Mouse (Mus musculus): ENCODE measurements around the gene Tmprss6. TPM values are rescaled to one million over a fixed set of nuclear protein-coding genes. Genes with fewer than 3 reads are reported as not detected.

Gene Tmprss6
- polyA plus RNA-seq, 1 experiment: 0.47 TPM

GRCm38 (mm10) chr15:78416937-78417336 lies 51.5 kb downstream of the Tmprss6 start:
- H3K27ac ChIP-seq (ENCODE audit: control insufficient read depth, insufficient read depth, low read depth, low read length, poor library complexity): no peak overlapping the region
- WGBS: 81% methylated on average over 4 of the region's 4 CpGs
- H3K4me1 ChIP-seq (ENCODE audit: control insufficient read depth, insufficient read depth, low read length): peaks cover 4% of the 10 kb centered on the region; the same call in 1 of the 2 replicates
- TF ChIP-seq CTCF (IDR thresholded peaks at IDR 0.05; ENCODE audit: control insufficient read depth, insufficient read depth, low read length) (no peak), POLR2A (IDR thresholded peaks at IDR 0.05; ENCODE audit: borderline replicate concordance, control insufficient read depth, low read depth, low read length) (no peak)
- no peak overlapping the region for H3K4me3 ChIP-seq (replicated peaks; ENCODE audit: control insufficient read depth, low read depth, low read length)

GRCm38 (mm10) chr15:78414157-78414556 lies 54.3 kb downstream of the Tmprss6 start:
- Histone ChIP-seq H3K4me1 (ENCODE audit: control insufficient read depth, insufficient read depth, low read length) (peaks cover 4% of the 10 kb centered on the region; the same call in 1 of the 2 replicates), H3K27ac (ENCODE audit: control insufficient read depth, insufficient read depth, low read depth, low read length, poor library complexity) (0 out of 2 replicates have a peak overlapping the region, but pooled peaks have one; percentile 1), H3K4me3 (replicated peaks; ENCODE audit: control insufficient read depth, low read depth, low read length) (no peak overlapping the region)
- no peak for TF ChIP-seq CTCF (IDR thresholded peaks at IDR 0.05; ENCODE audit: control insufficient read depth, insufficient read depth, low read length)
- no peak for TF ChIP-seq POLR2A (IDR thresholded peaks at IDR 0.05; ENCODE audit: borderline replicate concordance, control insufficient read depth, low read depth, low read length)
- WGBS: 96% methylated on average over 8 of the region's 8 CpGs

- TF ChIP-seq CTCF (IDR thresholded peaks at IDR 0.05; ENCODE audit: control insufficient read depth, insufficient read depth, low read length) (no peak), POLR2A (IDR thresholded peaks at IDR 0.05; ENCODE audit: borderline replicate concordance, control insufficient read depth, low read depth, low read length) (no peak)
- Histone ChIP-seq H3K27ac (ENCODE audit: control insufficient read depth, insufficient read depth, low read depth, low read length, poor library complexity) (peak overlapping the region; percentile 86), H3K4me3 (replicated peaks; ENCODE audit: control insufficient read depth, low read depth, low read length) (no peak overlapping the region), H3K4me1 (ENCODE audit: control insufficient read depth, insufficient read depth, low read length) (peaks cover 4% of the 10 kb centered on the region; the same call in 1 of the 2 replicates)
- WGBS: 50% methylated on average over 1 of the region's 1 CpGs
Measured at GRCm38 (mm10) chr15:78413719-78414117, 54.7 kb downstream of the Tmprss6 start.

GRCm38 (mm10) chr15:78413083-78413718 lies 55.2 kb downstream of the Tmprss6 start:
- H3K4me3 ChIP-seq (replicated peaks; ENCODE audit: control insufficient read depth, low read depth, low read length): no peak overlapping the region
- H3K4me1 ChIP-seq (ENCODE audit: control insufficient read depth, insufficient read depth, low read length): peaks cover 4% of the 10 kb centered on the region; the same call in 1 of the 2 replicates
- 65% methylated on average over 14 of the region's 14 CpGs for WGBS
- peak overlapping the region; percentile 86 for H3K27ac ChIP-seq (ENCODE audit: control insufficient read depth, insufficient read depth, low read depth, low read length, poor library complexity)
- TF ChIP-seq CTCF (IDR thresholded peaks at IDR 0.05; ENCODE audit: control insufficient read depth, insufficient read depth, low read length) (no peak), POLR2A (IDR thresholded peaks at IDR 0.05; ENCODE audit: borderline replicate concordance, control insufficient read depth, low read depth, low read length) (no peak)

GRCm38 (mm10) chr15:78409570-78410052 lies 58.8 kb downstream of the Tmprss6 start:
- H3K27ac ChIP-seq (ENCODE audit: control insufficient read depth, insufficient read depth, low read depth, low read length, poor library complexity): no peak overlapping the region; the same call in 1 of the 2 replicates
- H3K4me3 ChIP-seq (replicated peaks; ENCODE audit: control insufficient read depth, low read depth, low read length): no peak overlapping the region
- no peak for TF ChIP-seq CTCF (IDR thresholded peaks at IDR 0.05; ENCODE audit: control insufficient read depth, insufficient read depth, low read length)
- 0 out of 2 replicates have a peak, but pooled peaks have one; percentile 4 for TF ChIP-seq POLR2A (IDR thresholded peaks at IDR 0.05; ENCODE audit: borderline replicate concordance, control insufficient read depth, low read depth, low read length)
- H3K4me1 ChIP-seq (ENCODE audit: control insufficient read depth, insufficient read depth, low read length): peaks cover 4% of the 10 kb centered on the region; the same call in 1 of the 2 replicates
- 79% methylated on average over 12 of the region's 12 CpGs for WGBS

- H3K4me1 ChIP-seq (ENCODE audit: control insufficient read depth, insufficient read depth, low read length): peaks cover 7% of the 10 kb centered on the region
- peak within 1 kb of the TSS; percentile 92 for H3K27ac ChIP-seq (ENCODE audit: control insufficient read depth, insufficient read depth, low read depth, low read length, poor library complexity)
- TF ChIP-seq CTCF (IDR thresholded peaks at IDR 0.05; ENCODE audit: control insufficient read depth, insufficient read depth, low read length) (no peak), POLR2A (IDR thresholded peaks at IDR 0.05; ENCODE audit: borderline replicate concordance, control insufficient read depth, low read depth, low read length) (peak; percentile 91)
- WGBS: under 1% methylated on average over 40 of the region's 40 CpGs
- peak within 1 kb of the TSS; percentile 91 for H3K4me3 ChIP-seq (replicated peaks; ENCODE audit: control insufficient read depth, low read depth, low read length)
Measured at GRCm38 (mm10) chr15:78406293-78406934, 62.0 kb downstream of the Tmprss6 start, which contains the start of gene Mpst. TSS of gene Mpst (plus strand) at chr15:78406416.

- TF ChIP-seq CTCF (IDR thresholded peaks at IDR 0.05; ENCODE audit: control insufficient read depth, insufficient read depth, low read length) (no peak), POLR2A (IDR thresholded peaks at IDR 0.05; ENCODE audit: borderline replicate concordance, control insufficient read depth, low read depth, low read length) (0 out of 2 replicates have a peak, but pooled peaks have one; percentile 9)
- Histone ChIP-seq H3K4me3 (replicated peaks; ENCODE audit: control insufficient read depth, low read depth, low read length) (peak within 1 kb of the TSS; percentile 91), H3K4me1 (ENCODE audit: control insufficient read depth, insufficient read depth, low read length) (peaks cover 7% of the 10 kb centered on the region), H3K27ac (ENCODE audit: control insufficient read depth, insufficient read depth, low read depth, low read length, poor library complexity) (peak within 1 kb of the TSS; percentile 92)
- 2% methylated on average over 34 of the region's 34 CpGs for WGBS
Measured at GRCm38 (mm10) chr15:78405517-78406211, 62.8 kb downstream of the Tmprss6 start, which contains the start of gene Tst. TSS of gene Tst (minus strand) at chr15:78405907.
